Mouse (Mus musculus) ES-Bruce4 (cell line): Measurements from ENCODE around the gene Grk3.

Source experiments
- CTCF ChIP-seq: IDR thresholded peaks from one replicate; pipeline ENCODE4 v1.8.1; 2011; ENCODE audit warnings: low read depth, low read length
- POLR2A ChIP-seq: IDR thresholded peaks from one replicate; pipeline ENCODE4 v1.8.1; 2011; ENCODE audit warnings: low read length; ENCODE audit not compliant: insufficient read depth

- TF ChIP-seq POLR2A, result no peak
- no peak for TF ChIP-seq CTCF
Observed at GRCm38 (mm10) chr5:112941001-112941400, 74.6 kb downstream of the Grk3 start.
